Mouse (Mus musculus): ENCODE measurements around the gene Sdhd. TPM values are rescaled to one million over a fixed set of nuclear protein-coding genes. Genes with fewer than 3 reads are reported as not detected.

Gene Sdhd
- total RNA-seq, 2 experiments from 2014 or later, result 693 to 712 TPM

Other genes starting within 250 kb of the Sdhd start
- gene Plet1, start 109.3 kb downstream of the Sdhd start, total RNA-seq (2021), result 1 to 10 TPM in 1 of 2 experiments, under 1 TPM in 1; 0.95 to 1.7 TPM
- gene Pts, start 75.1 kb downstream of the Sdhd start, total RNA-seq (2021), result 10 to 100 TPM; 26.0 to 31.2 TPM
- 1 to 10 TPM in 1 of 2 experiments, under 1 TPM in 1; 0.84 to 1.8 TPM for gene Il18, start 49.0 kb downstream of the Sdhd start, total RNA-seq (2021)
- under 1 TPM; 0.42 to 0.49 TPM for gene Bco2, start 48.6 kb downstream of the Sdhd start, total RNA-seq (2021)
- not detected for gene Tex12, start 42.5 kb downstream of the Sdhd start, total RNA-seq (2021)
- gene Timm8b, start 98 bp upstream of the Sdhd start, total RNA-seq (2021), result 100 to 1,000 TPM; 271 to 284 TPM
- gene Pih1d2, start 13.5 kb upstream of the Sdhd start, total RNA-seq (2021), result under 1 TPM in 1 of 2 experiments, not detected in 1; 0.65 TPM
- gene Nkapd1, start 13.7 kb upstream of the Sdhd start, total RNA-seq (2021), result 10 to 100 TPM; 13.0 to 16.5 TPM
- gene Dlat, start 56.0 kb upstream of the Sdhd start, total RNA-seq (2021), result 100 to 1,000 TPM; 399 to 460 TPM
- 1 to 10 TPM; 4.2 to 7.4 TPM for gene Dixdc1, start 135.7 kb upstream of the Sdhd start, total RNA-seq (2021)
- gene 2310030G06Rik, start 142.7 kb upstream of the Sdhd start, total RNA-seq (2021), result 1 to 10 TPM; 2.5 to 5.5 TPM
- gene Cryab, start 147.5 kb upstream of the Sdhd start, total RNA-seq (2021), result 1,000 to 10,000 TPM; 2,657 to 2,874 TPM
- gene Hspb2, start 148.5 kb upstream of the Sdhd start, total RNA-seq (2021), result 100 to 1,000 TPM; 132 to 137 TPM
- 1 to 10 TPM; 6.0 to 6.6 TPM for gene Fdxacb1, start 164.4 kb upstream of the Sdhd start, total RNA-seq (2021)
- 1 to 10 TPM; 8.9 to 10.0 TPM for gene Alg9, start 171.2 kb upstream of the Sdhd start, total RNA-seq (2021)
- 10 to 100 TPM in 1 of 2 experiments, 1 to 10 TPM in 1; 8.8 to 11.9 TPM for gene 1110032A03Rik, start 171.7 kb upstream of the Sdhd start, total RNA-seq (2021)
- 10 to 100 TPM; 11.4 to 12.5 TPM for gene Ppp2r1b, start 241.5 kb upstream of the Sdhd start, total RNA-seq (2021)

Data from heart, postnatal 36 days (tissue).